Mouse (Mus musculus) gastrocnemius, postnatal 25 days (tissue): ENCODE measurements around the gene Serac1. TPM values are rescaled to one million over a fixed set of nuclear protein-coding genes. Genes with fewer than 3 reads are reported as not detected.

Source experiments
- DNase-seq: peaks from one replicate; pipeline ENCODE4 v3.0.0; 2022
- long read RNA-seq, 2 experiments: library from polyadenylated mRNA; stranded (forward); transcript quantifications; one replicate each; pipeline ENCODE4 v2.0.0; 2021
- total RNA-seq, 2 experiments: library from RNA; stranded (reverse); gene quantifications; 1 replicate in 1 of 2; 2 replicates in 1 of 2; pipeline ENCODE4 v1.2.3; 2021

Serac1 gene
- 1 to 10 TPM; 5.2 to 5.4 TPM for total RNA-seq
- long read RNA-seq, experiment 1, partial matches to known transcripts, result 0 of 10 reads
- long read RNA-seq, experiment 1, other reads (novel, unspliced or antisense), result 10 of 10 reads
- long read RNA-seq, experiment 2, full-length matches to known transcripts, result 1 of 8 reads
- long read RNA-seq, experiment 2, partial matches to known transcripts, result 0 of 8 reads
- long read RNA-seq, experiment 2, other reads (novel, unspliced or antisense), result 7 of 8 reads

GRCm38 (mm10) chr17:6079287-6080122, at the start of gene Serac1, which contains the start of gene Gtf2h5:
Serac1 (minus strand) TSS chr17:6079741.
Gtf2h5 (plus strand) TSS chr17:6079786.
- peak; percentile 96 for DNase-seq

DNA sequence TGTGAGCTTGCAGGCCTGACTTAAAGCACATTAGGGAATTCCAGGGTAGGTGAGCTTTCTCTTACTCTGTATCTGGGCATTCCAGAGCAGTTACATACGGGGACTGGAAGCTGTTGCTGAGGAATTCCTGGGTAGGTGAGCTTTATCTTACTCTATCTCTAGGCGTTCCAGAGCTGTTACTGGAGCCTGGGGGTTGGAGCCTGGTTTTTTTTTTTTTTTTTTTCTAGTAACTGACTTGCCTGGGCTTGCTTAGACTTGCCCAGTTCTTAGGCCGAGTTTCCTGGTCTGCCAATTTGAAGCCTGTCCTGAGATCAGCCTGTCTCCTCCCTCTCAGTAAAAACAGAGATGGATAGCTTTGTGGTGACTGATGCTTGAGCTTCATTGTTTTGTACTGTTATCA, 48.5 kb upstream of the Serac1 start:
- DNase-seq, result no peak

DNA sequence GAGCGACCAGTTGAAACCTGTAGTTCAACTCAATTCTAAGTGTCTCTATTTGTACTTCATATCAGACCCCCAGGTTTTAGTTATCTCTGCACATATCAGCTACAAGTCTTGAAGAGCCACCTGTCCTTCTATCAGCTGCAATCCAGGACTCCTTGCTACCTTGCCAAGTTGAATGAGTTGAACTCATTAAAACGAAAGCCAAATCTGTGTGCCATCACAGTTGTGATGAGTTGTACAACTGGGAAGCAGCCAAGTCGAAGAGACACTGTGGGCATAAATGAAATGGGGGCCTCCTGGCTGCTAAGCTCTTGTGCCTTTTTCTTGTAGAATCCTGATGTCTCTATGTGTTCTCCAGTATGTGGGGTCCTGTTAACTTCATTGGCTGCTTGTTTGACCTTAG, 45.9 kb upstream of the Serac1 start:
- DNase-seq, result no peak

GRCm38 (mm10) chr17:6123776-6124175, 44.2 kb upstream of the Serac1 start:
- DNase-seq, result no peak

- no peak for DNase-seq
Measured at GRCm38 (mm10) chr17:6118861-6119260, 39.3 kb upstream of the Serac1 start.

DNA sequence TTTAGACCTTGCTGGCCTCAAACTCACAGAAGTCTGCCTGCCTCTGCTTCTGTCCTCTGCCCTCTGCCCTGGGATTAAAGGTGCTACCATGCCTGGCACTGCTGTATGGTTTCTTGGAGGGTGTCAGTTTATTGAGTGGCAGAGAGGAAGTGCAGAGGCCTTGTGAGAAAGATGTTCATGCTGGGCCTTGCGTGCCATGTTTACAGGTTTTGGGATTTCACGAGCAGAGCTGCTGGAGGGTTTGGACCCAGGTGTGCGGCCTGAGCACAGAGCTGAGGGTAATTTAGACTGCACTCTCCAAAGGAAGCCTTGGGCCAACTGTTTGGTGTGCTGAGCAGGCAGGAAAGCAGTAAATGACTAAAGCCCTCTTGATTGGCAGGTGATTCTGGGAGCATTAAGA, 38.4 kb upstream of the Serac1 start:
- no peak for DNase-seq

DNA sequence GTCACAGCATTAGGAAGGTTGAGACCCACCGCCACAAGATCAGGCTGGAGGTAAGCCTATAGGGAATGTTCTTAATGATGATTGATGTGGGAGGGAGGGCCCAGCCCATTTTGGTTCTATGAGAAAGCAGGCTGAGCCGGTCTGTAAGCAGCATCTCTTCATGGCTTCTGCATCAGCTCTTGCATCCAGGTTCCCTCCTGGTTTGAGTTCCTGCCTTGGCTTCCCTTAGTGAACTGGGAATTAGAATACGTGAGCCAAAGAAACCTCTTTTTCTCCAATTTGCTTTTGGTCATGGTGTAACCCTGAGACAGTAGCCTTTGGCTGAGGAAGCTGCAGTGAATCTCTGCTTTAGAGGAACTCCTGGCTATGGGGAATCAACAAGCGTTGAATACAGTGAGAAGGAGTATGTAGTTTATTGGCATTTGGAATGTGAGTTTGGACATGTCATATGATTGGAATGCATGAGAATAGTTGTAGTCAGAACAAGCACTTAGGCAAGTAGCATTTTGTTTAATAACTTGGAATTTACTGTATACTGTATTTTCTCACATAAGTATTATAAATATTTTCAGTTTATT, 37.7 kb upstream of the Serac1 start:
- DNase-seq, result no peak

GRCm38 (mm10) chr17:6115085-6115484, 35.5 kb upstream of the Serac1 start:
- DNase-seq, result no peak

DNA sequence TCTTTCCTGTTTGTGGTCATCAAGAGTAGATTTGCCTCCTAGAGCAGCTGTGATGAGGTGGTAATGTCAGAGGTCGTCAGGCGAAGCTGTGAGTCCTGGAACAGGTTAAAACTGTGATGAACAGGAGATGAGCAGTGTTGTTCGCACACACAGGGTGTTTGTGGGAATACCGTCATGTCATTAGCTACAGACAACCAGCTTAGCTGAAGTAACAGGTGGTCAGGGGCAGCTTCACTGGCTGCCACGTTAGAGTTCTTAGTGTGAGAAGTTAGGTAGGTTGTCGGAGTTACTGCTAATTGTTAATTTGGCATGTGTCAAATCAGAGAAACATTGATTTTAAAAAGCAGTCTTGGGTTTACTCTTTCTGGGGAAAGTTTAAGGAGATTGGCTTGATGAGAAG, 34.1 kb upstream of the Serac1 start:
- DNase-seq, result no peak

GRCm38 (mm10) chr17:6110956-6111355, 31.4 kb upstream of the Serac1 start:
- DNase-seq, result no peak

GRCm38 (mm10) chr17:6108175-6108574, 28.6 kb upstream of the Serac1 start:
- DNase-seq, result no peak

- DNase-seq, result peak; percentile 49
Measured at GRCm38 (mm10) chr17:6107015-6107601, 27.6 kb upstream of the Serac1 start.

GRCm38 (mm10) chr17:6106361-6107014, 26.9 kb upstream of the Serac1 start, which contains the start of gene Tulp4:
Tulp4 (plus strand) TSS chr17:6106437.
- peak; percentile 89 for DNase-seq

GRCm38 (mm10) chr17:6103566-6103965, 24.0 kb upstream of the Serac1 start:
- DNase-seq, result no peak

DNA sequence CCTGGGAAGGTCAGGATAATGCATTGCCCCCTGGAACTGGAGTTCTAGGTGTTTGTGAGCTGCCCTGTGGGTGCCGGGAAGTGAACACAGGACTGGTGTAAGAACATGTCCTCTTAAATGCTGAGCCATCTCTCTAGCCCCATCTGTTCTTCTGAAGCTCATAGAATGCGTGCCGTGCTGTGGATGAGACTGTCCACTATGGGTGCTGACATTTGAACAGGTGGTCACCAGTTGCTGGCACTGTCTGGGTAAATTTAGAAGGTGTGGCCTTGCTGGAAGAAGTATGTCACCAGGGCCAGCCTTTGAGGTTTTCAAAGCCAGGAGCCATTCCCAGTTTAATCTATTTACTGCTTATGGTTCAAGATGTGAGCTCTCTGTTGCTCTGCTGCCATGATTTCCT, 22.7 kb upstream of the Serac1 start:
- no peak for DNase-seq

- no peak for DNase-seq
Measured at GRCm38 (mm10) chr17:6097884-6098283, 18.3 kb upstream of the Serac1 start.

- DNase-seq, result no peak
Measured at GRCm38 (mm10) chr17:6095579-6095978, 16.0 kb upstream of the Serac1 start.

- no peak for DNase-seq
Measured at GRCm38 (mm10) chr17:6091604-6092003, 12.1 kb upstream of the Serac1 start.

DNA sequence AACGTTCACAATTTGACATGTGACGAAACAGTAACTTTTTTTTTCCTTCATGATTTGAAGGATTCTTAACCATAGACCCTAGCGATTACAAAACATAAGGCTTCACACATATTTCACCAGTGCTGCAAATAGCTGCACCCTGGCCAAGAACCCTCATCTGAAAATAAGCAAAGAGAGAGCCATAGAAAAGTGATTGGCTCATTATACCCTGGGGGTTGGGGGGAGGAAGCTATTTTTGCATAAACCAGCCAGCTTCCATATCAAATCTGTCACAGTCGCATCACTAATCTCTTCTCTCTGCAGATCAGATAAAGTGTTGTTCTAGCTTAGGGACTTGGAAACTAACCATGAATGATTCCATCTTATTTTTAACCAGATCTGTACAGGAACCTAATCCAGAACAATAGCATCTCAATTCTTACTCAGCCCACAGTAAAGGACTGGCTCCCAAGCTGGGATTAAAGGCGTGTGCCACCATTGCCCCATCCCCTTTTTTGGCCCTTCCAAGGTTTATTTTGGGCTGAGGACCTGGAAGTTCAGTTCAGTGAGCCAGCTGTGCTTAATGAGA, 3.9 kb upstream of the Serac1 start:
- no peak for DNase-seq

DNA sequence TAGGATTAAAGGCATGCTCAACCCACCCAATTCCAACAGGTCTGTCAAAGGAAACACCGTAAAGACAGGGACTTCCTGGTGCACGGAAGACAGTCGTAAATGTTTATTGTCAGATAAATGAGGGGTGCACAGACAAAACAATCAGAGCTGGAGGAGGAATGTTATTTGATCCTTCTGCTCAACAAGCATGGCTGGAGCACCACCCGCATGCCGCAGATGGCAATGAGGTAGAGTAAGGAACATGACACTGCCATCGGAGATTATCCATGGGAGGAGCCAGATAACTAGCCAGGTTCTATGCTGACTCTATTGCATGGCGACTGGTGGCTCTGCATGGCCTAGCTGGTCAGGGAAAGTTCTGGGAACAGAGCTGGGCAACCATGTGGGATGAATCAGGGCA, 6.1 kb downstream of the Serac1 start:
- DNase-seq, result no peak

GRCm38 (mm10) chr17:6069866-6070265, 9.7 kb downstream of the Serac1 start:
- no peak for DNase-seq

DNA sequence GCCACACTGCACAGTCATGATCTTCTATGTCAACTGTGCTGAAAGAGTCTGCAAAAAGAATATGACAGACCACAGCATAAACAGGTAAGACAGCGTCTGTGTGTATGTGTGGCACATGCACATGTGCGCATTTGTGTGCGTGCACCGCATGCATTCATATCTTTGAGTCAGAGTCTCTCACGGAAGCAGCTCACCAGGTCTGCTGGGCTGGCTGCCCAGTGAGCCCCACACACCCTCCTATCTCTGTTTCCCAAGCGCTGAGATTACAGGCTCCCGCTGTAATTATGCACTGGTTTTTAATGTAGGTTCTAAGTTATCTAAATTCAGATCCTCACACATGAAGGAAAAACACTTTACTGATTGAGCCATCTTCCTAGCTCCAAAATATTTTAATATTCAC, 11.9 kb downstream of the Serac1 start:
- no peak for DNase-seq
